Mouse (Mus musculus) layer of hippocampus, postnatal 10 days (tissue): ENCODE data around the gene Aqp9. TPM values are rescaled to one million over a fixed set of nuclear protein-coding genes. Genes with fewer than 3 reads are reported as not detected.

Experiments
- DNase-seq, 2 experiments: peaks; one replicate each; pipeline ENCODE4 v3.0.0; 2021; ENCODE audit warnings: low spot score in 2 of 2
- total RNA-seq, 2 experiments: library from RNA; stranded (reverse); gene quantifications; 2 replicates each; pipeline ENCODE4 v1.2.3; 2021

Gene Aqp9
- total RNA-seq, 2 experiments from 2014 or later: 2.4 to 3.7 TPM

- DNase-seq: peak; percentile 30 to 47
Measured at GRCm38 (mm10) chr9:71167473-71168215, 838 bp downstream of the Aqp9 start.

GRCm38 (mm10) chr9:71166871-71167465 lies 1.5 kb downstream of the Aqp9 start:
- DNase-seq: no peak

DNA sequence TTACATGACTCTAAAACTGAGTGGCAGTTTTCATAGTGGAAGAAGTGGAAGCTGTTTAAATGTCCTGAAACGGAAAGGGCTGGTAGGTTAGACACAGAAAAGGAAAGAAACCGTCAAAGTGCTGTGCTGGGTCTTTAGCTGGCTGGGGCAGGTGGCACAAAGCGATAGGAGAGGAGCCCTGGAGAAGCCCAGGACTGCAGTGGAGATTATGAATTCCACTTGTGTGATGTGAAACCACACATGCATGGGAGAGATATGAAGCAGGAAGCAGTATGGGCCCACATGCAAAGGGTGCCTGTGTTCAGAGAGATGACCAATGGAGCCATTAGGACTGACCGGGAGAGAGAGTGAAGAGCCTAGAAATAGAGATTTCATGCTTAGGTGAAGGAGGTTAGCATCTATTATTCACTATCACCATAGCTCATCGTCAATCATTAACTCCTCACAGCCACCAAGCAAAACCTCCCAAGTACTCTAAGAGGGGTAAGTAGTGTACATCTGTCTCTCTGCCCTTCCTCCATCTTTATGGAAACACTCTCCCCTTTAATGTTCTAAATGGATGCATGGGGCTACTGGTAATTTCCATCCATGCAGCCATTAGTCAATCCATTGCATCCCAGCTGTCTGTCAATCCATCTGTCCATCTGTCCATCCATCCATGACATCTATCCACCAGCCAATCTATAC lies 2.3 kb downstream of the Aqp9 start:
- DNase-seq: no peak

GRCm38 (mm10) chr9:71165510-71165909 lies 3.0 kb downstream of the Aqp9 start:
- DNase-seq: no peak

- DNase-seq: no peak
Measured at GRCm38 (mm10) chr9:71165061-71165460, 3.4 kb downstream of the Aqp9 start.

GRCm38 (mm10) chr9:71164353-71164752 lies 4.1 kb downstream of the Aqp9 start:
- DNase-seq: no peak

DNA sequence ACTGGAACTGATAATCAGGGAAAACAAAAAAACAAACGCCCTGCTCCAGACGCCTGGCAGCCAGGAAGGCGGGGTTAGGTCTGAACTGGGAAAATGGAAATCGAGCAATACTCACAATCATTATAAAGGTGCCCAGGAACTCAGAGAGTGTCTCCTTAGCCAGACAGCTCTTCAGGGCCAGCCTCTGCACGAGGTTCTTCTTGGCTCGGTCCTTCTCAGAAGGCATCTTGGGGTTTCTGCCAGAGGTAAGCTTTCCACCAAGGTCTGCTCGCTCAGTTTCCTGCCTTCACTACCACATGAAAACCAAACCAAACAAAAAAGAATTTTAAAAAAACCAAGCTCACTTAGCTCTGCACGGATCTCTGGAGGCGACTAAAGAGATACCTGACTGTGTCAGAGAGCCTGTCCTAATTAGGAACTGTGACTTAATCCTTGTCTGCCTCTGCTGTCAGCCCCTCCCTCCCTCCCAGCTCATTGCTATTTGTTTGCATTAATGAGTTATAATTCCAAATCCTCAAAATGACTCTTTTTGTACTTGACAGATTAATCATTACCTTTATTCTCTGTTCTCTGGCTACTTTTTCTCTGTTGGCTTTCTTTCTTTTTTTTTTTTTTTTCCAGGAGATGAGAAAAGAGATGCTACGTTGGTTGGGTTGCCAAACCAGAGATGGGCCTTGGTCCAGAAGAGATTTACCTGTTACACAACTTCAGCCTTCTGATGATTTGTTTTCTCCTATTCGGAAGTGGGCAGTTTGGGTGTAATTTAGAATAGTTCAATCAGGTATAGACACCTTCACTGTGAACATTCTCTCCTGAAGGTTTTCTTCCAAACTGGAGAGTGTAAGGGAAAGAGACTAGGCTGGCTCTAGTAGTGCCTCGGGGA lies 5.4 kb downstream of the Aqp9 start:
- DNase-seq: no peak

DNA sequence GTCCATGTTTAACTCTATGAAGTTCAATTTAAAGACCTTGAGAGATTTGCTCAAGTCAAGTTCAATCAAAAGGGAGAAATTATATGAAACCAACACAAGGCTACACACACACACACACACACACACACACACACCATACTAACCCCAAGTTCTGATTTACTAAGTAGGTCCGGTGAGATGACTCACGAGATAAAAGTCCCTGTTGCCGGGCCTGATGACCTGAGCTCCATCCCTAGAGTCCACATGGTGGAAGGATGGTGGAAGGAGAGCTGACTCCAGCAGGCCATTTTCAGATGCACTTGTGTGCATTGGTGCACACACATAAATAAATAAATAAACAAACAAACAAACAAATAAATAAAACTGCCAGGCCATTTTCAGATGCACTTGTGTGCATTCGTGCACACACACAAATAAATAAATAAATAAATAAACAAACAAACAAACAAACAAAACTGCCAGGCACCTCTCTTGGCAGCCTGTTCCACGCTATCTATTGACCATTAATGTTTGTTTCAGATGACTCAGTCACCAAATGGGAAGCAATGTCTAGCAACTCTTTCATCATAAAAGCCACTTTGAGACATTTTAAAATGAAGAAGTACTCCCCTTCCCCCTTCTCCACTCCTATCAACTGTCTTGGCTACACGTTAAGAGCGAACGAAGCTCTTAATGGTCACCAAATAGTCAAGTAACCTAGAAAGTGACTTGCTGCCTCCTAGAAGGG lies 6.2 kb downstream of the Aqp9 start:
- DNase-seq: no peak

DNA sequence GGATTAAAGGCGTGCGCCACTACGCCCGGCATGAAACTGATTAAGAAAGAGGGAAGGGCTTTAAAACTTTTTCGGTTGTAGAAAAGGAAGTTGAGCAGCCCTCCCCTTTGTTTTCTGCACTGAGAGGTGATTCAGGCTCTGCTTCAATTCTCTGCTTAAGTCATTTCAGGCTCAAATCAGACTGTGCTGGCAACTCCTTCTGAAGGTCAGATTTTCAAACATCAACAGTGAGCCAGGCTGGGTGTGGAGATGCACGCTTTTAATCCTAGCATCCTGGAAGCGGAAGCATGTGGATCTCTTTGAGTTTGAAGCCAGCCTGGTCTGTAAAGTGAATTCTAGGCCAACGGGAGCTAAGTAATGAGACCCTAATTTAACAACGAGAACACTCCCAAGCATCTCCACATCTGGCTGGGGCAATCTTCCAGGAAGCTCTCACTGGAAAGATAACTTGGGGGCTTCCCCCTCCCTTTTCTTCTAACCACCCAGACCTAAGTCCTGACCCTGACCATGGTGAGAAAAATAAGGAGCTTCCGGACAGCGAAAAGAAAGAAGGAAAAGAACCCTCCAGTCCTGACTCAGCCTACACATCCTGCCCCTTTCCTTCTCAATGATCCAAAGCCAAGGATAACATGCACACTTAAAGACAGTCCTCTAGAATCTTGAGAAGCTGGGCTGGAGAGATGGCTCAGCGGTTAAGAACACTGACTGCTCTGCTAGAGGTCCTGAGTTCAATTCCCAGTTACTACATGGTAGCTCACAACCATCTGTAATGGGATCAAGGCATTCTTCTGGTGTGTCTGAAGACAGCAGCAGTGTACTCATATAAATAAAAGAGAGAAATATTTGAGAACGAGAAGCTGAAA lies 7.4 kb downstream of the Aqp9 start:
- no peak for DNase-seq

GRCm38 (mm10) chr9:71159686-71160085 lies 8.8 kb downstream of the Aqp9 start:
- DNase-seq: no peak

GRCm38 (mm10) chr9:71159060-71159626 lies 9.3 kb downstream of the Aqp9 start:
- DNase-seq: no peak

DNA sequence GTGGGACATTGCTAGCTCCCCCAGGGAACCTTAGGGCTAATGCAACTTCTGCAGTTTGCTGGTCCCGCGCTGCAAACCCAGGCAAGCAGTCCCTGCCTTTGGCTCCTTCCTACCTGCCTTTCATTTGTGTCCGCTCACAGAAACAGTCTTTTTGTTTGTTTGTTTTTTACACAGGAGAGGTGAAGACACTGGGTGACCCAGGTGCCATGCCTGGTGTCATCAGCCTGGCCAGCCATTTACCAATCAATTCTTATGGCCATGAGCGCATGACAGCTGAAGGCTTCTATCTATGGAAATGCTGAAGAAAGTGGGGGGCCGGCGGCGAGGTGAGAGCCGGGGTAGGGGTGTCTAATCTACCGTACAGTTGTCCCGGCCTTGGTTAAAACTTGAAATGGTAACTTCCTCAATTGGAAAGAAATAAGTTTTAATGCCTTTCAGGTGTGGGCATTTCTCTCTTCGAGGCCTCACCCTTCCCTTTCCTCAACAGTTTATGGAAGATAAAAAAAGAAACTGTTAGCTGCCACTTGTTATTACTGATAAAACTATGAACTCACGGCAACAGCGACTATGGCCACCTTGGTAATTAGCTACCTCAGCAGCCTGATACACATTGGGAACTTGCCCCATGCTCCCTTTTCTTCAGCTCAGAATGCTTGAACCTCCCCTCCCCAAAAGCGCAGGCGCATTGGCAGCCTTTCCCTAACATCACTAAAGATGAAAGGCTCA lies 10.4 kb downstream of the Aqp9 start:
- no peak for DNase-seq

- DNase-seq: no peak
Measured at GRCm38 (mm10) chr9:71156447-71157035, 11.9 kb downstream of the Aqp9 start.

GRCm38 (mm10) chr9:71155399-71156005 lies 13.0 kb downstream of the Aqp9 start:
- no peak for DNase-seq

- DNase-seq: no peak
Measured at GRCm38 (mm10) chr9:71151386-71151785, 17.1 kb downstream of the Aqp9 start.

- DNase-seq: no peak
Measured at GRCm38 (mm10) chr9:71150175-71150574, 18.3 kb downstream of the Aqp9 start.

GRCm38 (mm10) chr9:71148890-71149289 lies 19.6 kb downstream of the Aqp9 start:
- no peak for DNase-seq

- no peak for DNase-seq
Measured at GRCm38 (mm10) chr9:71146210-71146609, 22.3 kb downstream of the Aqp9 start.
